Comparison of ENCODE assay signal across 25 mouse cellular contexts in the genomic region with DNA sequence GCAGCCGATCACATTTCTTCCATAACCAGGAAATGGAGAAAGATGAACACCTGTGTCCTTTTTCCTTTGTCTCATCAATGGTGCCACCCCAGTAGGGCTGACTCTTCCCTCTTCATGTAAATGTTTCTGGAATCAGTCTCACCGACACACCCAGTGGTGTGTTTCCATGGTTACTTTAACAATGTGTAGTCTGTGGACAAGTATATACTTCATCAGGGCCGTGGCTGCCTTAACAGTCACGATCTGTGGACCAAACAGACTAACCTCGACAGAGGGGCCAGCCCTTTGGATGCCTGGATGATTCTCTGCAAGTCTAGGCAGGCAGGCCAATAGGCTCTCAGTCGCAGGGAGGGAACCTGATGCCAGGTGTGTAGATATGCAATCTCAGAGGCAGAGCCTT. TPM values are rescaled to one million over a fixed set of nuclear protein-coding genes. Genes with fewer than 3 reads are reported as not detected.
DNase-seq lines count a peak whose midpoint lies in the region; ATAC-seq and TF ChIP-seq lines count a peak whose summit lies in the region.
"Had no signal": no experiment of that assay in that cellular context is flagged by ENCODE, and none has a peak within 500 bp of the region (broad histone marks: within the 10 kb centered on the region; RNA-seq: fewer than 3 reads in every experiment).

No protein-coding gene starts in this region.

- no peaks in the 10 kb centered on the region for H3K9me3 ChIP-seq in lung, embryonic 14.5 days (ENCODE audit: low read depth, low read length)
- H3K9me3 ChIP-seq in embryonic facial prominence, embryonic 10.5 days, result no peaks in the 10 kb centered on the region
- H3K9me3 ChIP-seq: embryonic facial prominence, embryonic 12.5 days; forebrain, embryonic 12.5 days; liver, embryonic 15.5 days had no signal

- WGBS in lung, embryonic 14.5 days, result 47% methylated on average over 6 of the region's 6 CpGs
- 69% methylated on average over 6 of the region's 6 CpGs for WGBS in embryonic facial prominence, embryonic 10.5 days

- no peak overlapping the region for H3K4me3 ChIP-seq in lung, embryonic 14.5 days (ENCODE audit: low read depth, low read length)
- H3K4me3 ChIP-seq in embryonic facial prominence, embryonic 10.5 days, result no peak overlapping the region
- H3K4me3 ChIP-seq: embryonic facial prominence, embryonic 12.5 days; forebrain, embryonic 12.5 days; heart, embryonic 12.5 days; liver, embryonic 15.5 days; myocyte had no signal

- H3K27me3 ChIP-seq in lung, embryonic 14.5 days (ENCODE audit: insufficient read depth, low read length), result no peaks in the 10 kb centered on the region
- no peaks in the 10 kb centered on the region for H3K27me3 ChIP-seq in embryonic facial prominence, embryonic 10.5 days (replicated peaks; ENCODE audit: low read depth, poor library complexity, severe bottlenecking)
- H3K27me3 ChIP-seq: embryonic facial prominence, embryonic 12.5 days; heart, embryonic 12.5 days had no signal

- TF ChIP-seq CTCF in lung, embryonic 14.5 days (IDR thresholded peaks at IDR 0.05; ENCODE audit: low read depth), result no peak

- no peak overlapping the region for H3K27ac ChIP-seq in lung, embryonic 14.5 days (ENCODE audit: low read depth)
- H3K27ac ChIP-seq in embryonic facial prominence, embryonic 10.5 days (replicated peaks), result 0 out of 2 replicates have a peak overlapping the region, but pooled peaks have one; percentile 14
- H3K27ac ChIP-seq: embryonic facial prominence, embryonic 12.5 days; forebrain, embryonic 12.5 days; hindbrain, postnatal 0 days; liver, embryonic 15.5 days; macrophage had no signal

- H3K9ac ChIP-seq in lung, embryonic 14.5 days, result no peak overlapping the region
- H3K9ac ChIP-seq: embryonic facial prominence, embryonic 12.5 days; forebrain, embryonic 12.5 days; heart, embryonic 12.5 days; liver, embryonic 15.5 days had no signal

- ATAC-seq in lung, embryonic 14.5 days (ENCODE audit: insufficient read depth), result peak; percentile 60; the same call in 1 of the 2 replicates
- ATAC-seq: hindbrain, postnatal 0 days; intestine, embryonic 16.5 days had no signal

- no peaks in the 10 kb centered on the region for H3K36me3 ChIP-seq in lung, embryonic 14.5 days (ENCODE audit: insufficient read depth)
- H3K36me3 ChIP-seq in embryonic facial prominence, embryonic 10.5 days (replicated peaks), result no peaks in the 10 kb centered on the region
- H3K36me3 ChIP-seq: embryonic facial prominence, embryonic 12.5 days; forebrain, embryonic 12.5 days; heart, embryonic 12.5 days; liver, embryonic 15.5 days had no signal

- no peak overlapping the region for H3K4me2 ChIP-seq in lung, embryonic 14.5 days
- H3K4me2 ChIP-seq: embryonic facial prominence, embryonic 12.5 days; forebrain, embryonic 12.5 days; heart, embryonic 12.5 days; liver, embryonic 15.5 days had no signal

- DNase-seq in lung, embryonic 14.5 days, result no peak
- DNase-seq in lung, postnatal 14 days, result no peak
- peak; percentile 44 for DNase-seq in urinary bladder, postnatal 14 days (ENCODE audit: low spot score)
- no peak for DNase-seq in urinary bladder, adult 2 months (ENCODE audit: low spot score)
- no peak for DNase-seq in embryonic facial prominence, embryonic 10.5 days (ENCODE audit: low spot score)
- DNase-seq in adrenal gland, adult 8-10 months, result no peak
- no peak for DNase-seq in embryo, embryonic 9.5 days (ENCODE audit: extremely low spot score)
- DNase-seq: B cell, adult 2 months; cerebellum, adult 11 months; cerebellum, adult 9-11 months; heart, postnatal 10 days; kidney, adult 9 months; kidney, postnatal 36 days; left cerebral cortex, postnatal 4 days; liver; right cerebral cortex, adult 18-20 months; right cerebral cortex, postnatal 4 days had no signal

- H3K4me1 ChIP-seq in lung, embryonic 14.5 days (ENCODE audit: insufficient read depth), result no peaks in the 10 kb centered on the region
- H3K4me1 ChIP-seq in embryonic facial prominence, embryonic 10.5 days, result peaks cover 8% of the 10 kb centered on the region; the same call in 1 of the 2 replicates
- H3K4me1 ChIP-seq: embryonic facial prominence, embryonic 12.5 days; forebrain, embryonic 12.5 days; liver, embryonic 15.5 days had no signal

RNA-seq across cellular contexts. Expression of a gene that starts 8.4 kb away (rescaled TPM):
- 22.9 and 28.4 TPM in 2 replicates for polyA plus RNA-seq in lung, embryonic 14.5 days (2014; fragmentation: Nextera tagmentation; extraction: Ambion mirVana)
- polyA plus RNA-seq in urinary bladder, adult 2 months (2012; rRNA removed), result 22.2 and 30.7 TPM in 2 replicates
- polyA plus RNA-seq in embryonic facial prominence, embryonic 10.5 days (2016; fragmentation: Nextera tagmentation; extraction: Ambion mirVana), result 12.9 and 13.3 TPM in 2 replicates
- total RNA-seq in adrenal gland, adult 8-10 months (2022), result 10 to 100 TPM; 25.7 to 40.5 (median 29.8) TPM
